Mouse (Mus musculus): ENCODE data around the gene Resp18.
A peak's percentile ranks its signal among the peaks of the same experiment; 100 is the strongest.
"Not testable (repeated sequence)": the region's sequence is repeated elsewhere in the genome, so short reads cannot be mapped to it uniquely, and the experiment has no call there.

Gene Resp18

DNA sequence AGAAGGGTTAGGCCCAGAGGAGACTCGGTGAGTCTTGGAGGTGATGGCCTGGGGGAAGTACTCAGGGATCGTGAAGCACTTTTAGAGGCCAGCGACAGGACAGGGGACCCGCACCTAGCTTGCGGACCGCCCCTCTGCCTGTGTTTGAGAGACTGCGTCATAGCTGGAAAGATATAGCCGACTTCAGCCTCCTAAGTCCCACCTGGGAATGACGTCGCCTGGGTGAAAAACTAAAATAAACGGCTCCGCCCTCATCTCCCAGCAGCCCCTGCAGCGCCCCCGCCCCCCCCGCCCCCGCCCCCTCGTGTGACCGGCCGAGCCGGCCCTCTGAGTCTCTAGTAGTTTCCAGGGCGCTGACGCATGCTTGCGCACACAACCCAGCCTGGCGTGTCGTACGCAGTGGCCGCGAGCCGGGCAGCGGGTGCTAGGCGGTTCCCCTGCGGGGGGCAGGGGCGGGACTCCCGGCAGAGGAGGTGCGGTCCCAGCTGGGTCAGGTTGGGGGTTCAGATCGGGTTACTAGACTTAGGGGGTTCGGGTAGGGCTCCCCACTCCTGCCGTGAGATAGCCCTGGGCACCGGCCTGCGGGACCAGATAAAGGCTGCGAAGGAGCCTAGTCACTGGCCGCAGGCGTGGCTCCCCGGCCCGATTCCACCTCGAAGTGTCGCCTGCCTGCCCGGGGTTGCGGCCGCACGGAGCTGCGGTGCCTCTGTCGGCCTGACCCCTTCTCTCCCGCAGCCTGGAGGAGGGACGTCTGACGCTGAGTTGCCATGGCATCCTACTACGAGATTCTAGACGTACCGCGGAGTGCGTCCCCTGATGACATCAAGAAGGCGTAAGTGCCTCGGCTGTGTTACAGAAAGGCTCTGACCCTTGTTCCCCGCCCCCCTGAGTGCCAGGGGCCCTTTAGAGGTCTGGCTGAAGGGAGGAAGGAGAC lies 41.8 kb downstream of the Resp18 start, which contains the start of gene Dnajb2:
Dnajb2 (plus strand) TSS at position 290 of the 934 bp plus-strand sequence.
- peak; percentile 89 for DNase-seq (ENCODE audit: low spot score)

DNA sequence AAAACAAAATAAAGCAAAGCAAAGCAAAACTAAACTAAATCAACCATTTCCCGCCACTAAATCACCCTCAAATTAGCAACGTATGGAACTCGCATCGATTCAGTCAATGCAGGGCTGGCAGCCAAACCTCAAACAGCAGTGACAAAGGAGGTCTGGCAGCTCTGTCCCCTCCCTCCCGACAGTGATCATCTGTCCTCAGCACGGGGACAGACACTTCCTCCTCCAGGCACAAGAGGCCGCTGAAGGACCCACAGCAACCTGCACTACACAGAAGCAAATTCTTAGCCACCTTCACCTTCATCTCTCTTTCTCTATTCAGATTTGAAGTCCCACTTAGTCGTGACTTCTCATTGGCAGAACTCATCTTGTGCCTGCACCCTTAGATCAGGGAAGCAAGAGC lies 43.6 kb downstream of the Resp18 start:
- peak; percentile 55 for DNase-seq (ENCODE audit: low spot score)

DNA sequence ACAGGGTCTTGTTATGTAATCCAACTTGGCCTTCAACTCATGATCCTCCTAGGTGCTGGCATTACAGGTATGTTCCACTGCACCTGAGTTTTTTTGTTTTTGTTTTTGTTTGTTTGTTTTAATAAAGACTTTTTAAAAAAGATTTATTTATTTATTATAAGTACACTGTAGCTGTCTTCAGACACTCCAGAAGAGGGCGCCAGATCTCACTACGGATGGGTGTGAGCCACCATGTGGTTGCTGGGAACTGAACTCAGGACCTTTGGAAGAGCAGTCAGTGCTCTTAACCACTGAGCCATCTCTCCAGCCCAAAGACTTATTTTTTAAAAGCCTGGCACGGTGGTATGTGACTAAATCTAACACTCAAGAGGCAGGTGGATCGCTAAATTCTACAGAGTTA lies 45.7 kb downstream of the Resp18 start:
- DNase-seq (ENCODE audit: low spot score) = not testable (repeated sequence)

- no peak for DNase-seq (ENCODE audit: low spot score)
These were observed 46.5 kb downstream of the Resp18 start, which contains the start of gene A630095N17Rik for GRCm38 (mm10) chr1:75231664-75232152. Gene A630095N17Rik, minus strand, starts transcription at chr1:75232102.

- no peak for DNase-seq (ENCODE audit: low spot score)
These were observed 47.0 kb downstream of the Resp18 start for GRCm38 (mm10) chr1:75231224-75231623.

DNA sequence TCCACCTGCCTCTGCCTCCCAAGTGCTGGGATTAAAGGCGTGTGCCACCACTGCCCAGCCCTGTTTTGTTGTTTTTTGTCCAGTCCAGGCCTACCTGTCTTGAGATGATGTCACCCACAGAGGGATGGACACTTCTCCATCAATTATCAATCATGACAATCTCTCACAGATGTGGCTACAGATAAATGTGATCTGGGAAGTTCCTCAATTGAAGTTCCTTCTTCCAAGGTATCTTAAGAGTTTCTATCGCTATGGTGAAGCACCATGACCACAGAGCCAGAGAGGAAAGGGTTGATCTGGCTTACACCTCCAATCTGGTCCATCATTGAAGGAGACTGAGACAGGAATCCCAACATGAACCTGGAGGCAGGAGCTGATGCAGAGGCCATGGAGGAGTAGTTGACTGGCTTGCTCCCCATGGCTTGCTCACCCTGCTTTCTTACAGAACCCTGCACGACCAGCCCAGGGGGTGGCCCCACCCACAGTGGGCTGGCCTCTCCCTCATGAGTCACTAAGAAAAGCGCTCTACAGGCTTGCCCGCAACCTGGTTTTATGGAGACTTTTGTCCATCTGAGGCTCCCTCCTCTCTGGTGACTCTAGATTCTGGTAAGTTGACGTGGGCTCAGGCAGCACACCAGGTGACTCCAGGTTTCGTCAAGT lies 47.8 kb downstream of the Resp18 start:
- no peak for DNase-seq (ENCODE audit: low spot score)

DNA sequence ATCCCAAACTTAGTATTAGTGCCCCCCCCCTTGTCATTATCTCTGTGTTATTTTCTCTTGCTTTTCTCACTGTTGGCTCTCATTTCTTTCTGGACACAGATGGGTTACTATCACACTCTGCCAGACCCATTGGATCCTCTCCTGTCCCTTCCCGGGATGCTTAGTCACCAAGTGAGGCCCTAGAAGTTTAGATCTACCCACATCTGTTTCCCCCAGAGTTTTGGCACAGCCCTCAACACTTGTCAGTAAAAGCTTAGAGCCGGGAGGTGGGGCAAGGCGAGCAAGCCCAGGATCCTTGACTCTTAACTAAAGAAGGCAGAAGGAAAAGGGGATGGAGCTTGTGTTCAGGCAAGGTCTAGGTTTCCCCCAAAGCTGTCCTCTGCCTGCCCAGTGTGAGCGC lies 49.1 kb downstream of the Resp18 start:
- DNase-seq (ENCODE audit: low spot score) = peak; percentile 36

DNA sequence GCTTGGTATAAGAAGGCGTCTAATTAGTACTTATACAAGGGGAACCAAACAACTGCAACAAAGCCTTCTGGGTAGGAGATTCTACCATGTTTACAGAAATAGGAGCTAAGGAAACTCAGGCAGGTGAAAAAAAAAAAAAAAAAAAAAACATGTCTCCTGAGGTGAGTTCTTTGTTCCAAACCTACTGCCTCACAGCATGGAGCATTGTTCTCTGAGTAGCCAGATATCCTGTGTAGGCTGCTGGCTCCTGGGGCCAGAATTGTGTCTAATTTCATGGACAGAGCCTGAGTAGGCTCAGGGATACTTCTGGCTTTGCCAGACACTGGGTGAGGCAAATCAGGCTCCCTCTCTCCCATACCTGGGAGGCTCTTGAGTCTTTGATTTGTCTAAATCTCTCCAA lies 50.6 kb downstream of the Resp18 start:
- DNase-seq (ENCODE audit: low spot score) = no peak

GRCm38 (mm10) chr1:75226138-75226537 lies 52.1 kb downstream of the Resp18 start:
- no peak for DNase-seq (ENCODE audit: low spot score)

- DNase-seq (ENCODE audit: low spot score) = no peak
These were observed 52.7 kb downstream of the Resp18 start for GRCm38 (mm10) chr1:75225473-75225872.

DNA sequence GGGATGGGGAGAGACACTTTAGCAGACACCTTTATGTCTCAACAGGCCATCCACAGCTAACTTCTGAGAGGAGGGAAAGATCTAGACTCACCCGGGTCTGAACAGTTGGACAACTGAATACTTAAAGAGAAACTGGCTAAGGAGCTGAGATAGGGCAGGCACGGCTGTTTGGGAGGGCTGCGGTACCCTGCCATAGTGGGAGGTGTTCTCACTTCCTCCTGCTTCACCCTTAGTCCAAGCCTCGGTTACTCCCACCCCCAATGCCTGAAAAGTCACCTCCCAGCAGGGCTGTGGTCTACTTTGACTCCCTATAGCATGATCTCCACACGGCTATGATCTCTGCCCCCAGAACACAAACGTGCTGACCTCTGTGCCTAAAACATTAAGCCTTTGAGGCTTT lies 54.7 kb downstream of the Resp18 start:
- no peak for DNase-seq (ENCODE audit: low spot score)

GRCm38 (mm10) chr1:75222926-75223325 lies 55.3 kb downstream of the Resp18 start:
- no peak for DNase-seq (ENCODE audit: low spot score)

Measured in spleen, adult 12 weeks (tissue).